Mouse (Mus musculus) C2C12 (cell line): ENCODE results near the gene Gm12169.

ENCODE experiments used
- CEBPB ChIP-seq: IDR thresholded peaks from one replicate; pipeline ENCODE4 v1.6.1; 2011; ENCODE audit warnings: low read depth, mild to moderate bottlenecking, control low read depth, moderate library complexity
- CTCF ChIP-seq: IDR thresholded peaks from one replicate; pipeline ENCODE4 v1.5.1; 2011; ENCODE audit not compliant: control insufficient read depth, insufficient read depth, insufficient read length
- MAX ChIP-seq: IDR thresholded peaks from one replicate; pipeline ENCODE4 v1.6.1; 2011; ENCODE audit warnings: mild to moderate bottlenecking, control low read depth
- MYOD1 ChIP-seq: IDR thresholded peaks from one replicate; pipeline ENCODE4 v1.6.1; 2011; ENCODE audit warnings: low read depth; ENCODE audit not compliant: control insufficient read depth, insufficient read length
- MYOG ChIP-seq: IDR thresholded peaks from one replicate; pipeline ENCODE4 v1.6.1; 2011; ENCODE audit not compliant: control insufficient read depth, insufficient read length; ENCODE audit errors: extremely low read depth
- USF1 ChIP-seq: IDR thresholded peaks from one replicate; pipeline ENCODE4 v1.6.1; 2011; ENCODE audit warnings: low read depth, mild to moderate bottlenecking, control low read depth, moderate library complexity

DNA sequence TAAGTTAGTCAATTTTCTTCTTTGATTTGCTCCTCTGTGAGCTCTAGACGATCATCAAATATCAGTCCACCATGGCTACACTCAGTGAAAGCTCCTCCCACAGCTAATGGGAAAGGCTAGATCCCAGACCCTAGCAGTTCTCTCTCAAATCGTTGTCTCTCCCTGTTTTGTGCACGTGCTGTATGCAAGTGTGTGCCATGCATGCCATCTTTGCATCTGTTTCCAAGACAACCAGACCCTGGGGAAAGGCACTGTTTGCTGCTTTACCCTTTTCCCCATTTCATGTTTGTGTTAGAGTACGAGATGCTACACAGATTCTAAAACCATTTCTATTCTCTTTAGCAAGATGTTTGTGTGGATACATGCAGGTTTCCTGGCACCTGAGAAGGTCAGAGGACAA is 13.0 kb downstream of the Gm12169 start:
- no peak for TF ChIP-seq USF1
- TF ChIP-seq CTCF: no peak
- TF ChIP-seq MYOG: no peak
- no peak for TF ChIP-seq MAX
- TF ChIP-seq MYOD1: no peak
- no peak for TF ChIP-seq CEBPB
